Mouse (Mus musculus) gastrocnemius, postnatal 25 days (tissue): ENCODE data around the gene Anxa6. TPM values are rescaled to one million over a fixed set of nuclear protein-coding genes. Genes with fewer than 3 reads are reported as not detected.
A peak's percentile ranks its signal among the peaks of the same experiment; 100 is the strongest.

Experiments
- DNase-seq: peaks from one replicate; pipeline ENCODE4 v3.0.0; 2022
- total RNA-seq, 2 experiments: library from RNA; stranded (reverse); gene quantifications; 1 replicate in 1 of 2; 2 replicates in 1 of 2; pipeline ENCODE4 v1.2.3; 2021

The Anxa6 gene
- total RNA-seq, 2 experiments from 2014 or later = 180 to 209 TPM

GRCm38 (mm10) chr11:54998284-54998683 is 35.0 kb downstream of the Anxa6 start:
- DNase-seq = peak; percentile 35

- DNase-seq = peak; percentile 25
Observed at GRCm38 (mm10) chr11:54996176-54996575, 37.1 kb downstream of the Anxa6 start.

GRCm38 (mm10) chr11:54989920-54990319 is 43.3 kb downstream of the Anxa6 start:
- DNase-seq = no peak

- DNase-seq = no peak
Observed at GRCm38 (mm10) chr11:54988754-54989349, 44.4 kb downstream of the Anxa6 start.

- DNase-seq = no peak
Observed at GRCm38 (mm10) chr11:54987974-54988373, 45.3 kb downstream of the Anxa6 start.

- DNase-seq = peak; percentile 40
Observed at GRCm38 (mm10) chr11:54985086-54985485, 48.2 kb downstream of the Anxa6 start.

- DNase-seq = no peak
Observed at GRCm38 (mm10) chr11:54984581-54984980, 48.7 kb downstream of the Anxa6 start.

- DNase-seq = no peak
Observed at GRCm38 (mm10) chr11:54984085-54984484, 49.2 kb downstream of the Anxa6 start.

- DNase-seq = no peak
Observed at GRCm38 (mm10) chr11:54982520-54982919, 50.7 kb downstream of the Anxa6 start.

GRCm38 (mm10) chr11:54981630-54982029 is 51.6 kb downstream of the Anxa6 start:
- no peak for DNase-seq

- DNase-seq = no peak
Observed at GRCm38 (mm10) chr11:54977385-54977937, 55.8 kb downstream of the Anxa6 start.

- no peak for DNase-seq
Observed at GRCm38 (mm10) chr11:54976351-54976750, 56.9 kb downstream of the Anxa6 start.

GRCm38 (mm10) chr11:54975756-54976155 is 57.5 kb downstream of the Anxa6 start:
- DNase-seq = no peak

- no peak for DNase-seq
Observed at GRCm38 (mm10) chr11:54975340-54975739, 57.9 kb downstream of the Anxa6 start.

- DNase-seq = no peak
Observed at GRCm38 (mm10) chr11:54974639-54975038, 58.6 kb downstream of the Anxa6 start.

GRCm38 (mm10) chr11:54973481-54974212 is 59.6 kb downstream of the Anxa6 start:
- peak; percentile 60 for DNase-seq

GRCm38 (mm10) chr11:54972789-54973188 is 60.5 kb downstream of the Anxa6 start:
- DNase-seq = no peak

- no peak for DNase-seq
Observed at GRCm38 (mm10) chr11:54972049-54972723, 61.1 kb downstream of the Anxa6 start.

GRCm38 (mm10) chr11:54971365-54972048 is 61.7 kb downstream of the Anxa6 start:
- DNase-seq = no peak

GRCm38 (mm10) chr11:54965234-54965633 is 68.0 kb downstream of the Anxa6 start:
- DNase-seq = no peak

- no peak for DNase-seq
Observed at GRCm38 (mm10) chr11:54962810-54963209, 70.4 kb downstream of the Anxa6 start, which contains the start of gene Tnip1. Gene Tnip1 (minus strand): TSS chr11:54962917.

GRCm38 (mm10) chr11:54961921-54962320 is 71.3 kb downstream of the Anxa6 start:
- DNase-seq = no peak
